ENCODE assay signal across 8 mouse cellular contexts in the genomic region with DNA sequence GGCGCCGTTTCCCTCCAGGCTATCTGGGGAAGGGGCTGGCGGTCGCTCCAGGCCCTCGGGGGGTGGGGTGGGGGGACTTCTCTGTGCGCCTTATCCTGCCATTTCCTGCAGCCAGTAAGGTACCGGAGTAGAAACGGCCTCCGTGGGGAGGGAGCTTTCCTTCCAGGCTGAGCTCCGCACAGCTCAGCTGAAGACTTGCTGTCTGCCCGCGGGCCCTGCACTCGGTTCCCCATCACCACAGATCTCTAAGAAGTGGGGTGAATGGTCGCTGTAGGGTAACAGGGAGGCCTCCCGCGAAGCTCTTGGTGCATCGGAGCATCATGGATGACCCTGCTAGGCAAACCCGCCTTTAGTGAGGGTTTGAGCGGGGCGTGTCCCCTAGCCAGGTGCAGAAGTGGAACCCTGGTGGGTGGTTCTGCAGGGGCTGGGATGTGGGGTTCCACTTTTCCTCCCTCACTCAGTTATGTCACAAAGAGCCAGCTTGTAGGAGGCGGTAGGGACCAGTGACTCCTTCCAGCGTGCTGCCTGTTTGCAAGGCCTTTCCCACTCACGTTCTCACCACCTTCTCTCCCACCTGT. TPM values are rescaled to one million over a fixed set of nuclear protein-coding genes. Genes with fewer than 3 reads are reported as not detected.
DNase-seq lines count a peak whose midpoint lies in the region; ATAC-seq and TF ChIP-seq lines count a peak whose summit lies in the region.
"Had no signal": no experiment of that assay in that cellular context is flagged by ENCODE, and none has a peak within 500 bp of the region (broad histone marks: within the 10 kb centered on the region; RNA-seq: fewer than 3 reads in every experiment).

No protein-coding gene starts in this region.

- H3K9ac ChIP-seq in lung, postnatal 0 days (replicated peaks; ENCODE audit: low read depth): 0 out of 2 replicates have a peak overlapping the region, but pooled peaks have one; percentile 36
- peak overlapping the region; percentile 63 for H3K9ac ChIP-seq in intestine, embryonic 16.5 days (ENCODE audit: low read depth, low read length)
- peak overlapping the region; percentile 78 for H3K9ac ChIP-seq in neural tube, embryonic 15.5 days (replicated peaks)

- peak overlapping the region; percentile 68 for H3K4me2 ChIP-seq in lung, postnatal 0 days (replicated peaks; ENCODE audit: low read depth, low read length)
- peak overlapping the region; percentile 91 for H3K4me2 ChIP-seq in intestine, embryonic 16.5 days (ENCODE audit: low read depth, low read length)
- peak overlapping the region; percentile 98 for H3K4me2 ChIP-seq in neural tube, embryonic 15.5 days

- no peak for TF ChIP-seq CTCF in lung, postnatal 0 days (IDR thresholded peaks at IDR 0.05)

- no peaks in the 10 kb centered on the region for H3K36me3 ChIP-seq in lung, postnatal 0 days (ENCODE audit: insufficient read depth, low read length)
- no peaks in the 10 kb centered on the region for H3K36me3 ChIP-seq in forebrain, embryonic 10.5 days (replicated peaks)
- no peaks in the 10 kb centered on the region for H3K36me3 ChIP-seq in intestine, embryonic 16.5 days (ENCODE audit: control insufficient read depth, insufficient read depth, low read length)
- no peaks in the 10 kb centered on the region for H3K36me3 ChIP-seq in neural tube, embryonic 15.5 days

- H3K9me3 ChIP-seq in lung, postnatal 0 days (ENCODE audit: low read length): no peaks in the 10 kb centered on the region; the same call in 1 of the 2 replicates
- H3K9me3 ChIP-seq in forebrain, embryonic 10.5 days: no peaks in the 10 kb centered on the region; the same call in 1 of the 2 replicates
- no peaks in the 10 kb centered on the region for H3K9me3 ChIP-seq in intestine, embryonic 16.5 days (ENCODE audit: control insufficient read depth, low read length)
- no peaks in the 10 kb centered on the region for H3K9me3 ChIP-seq in neural tube, embryonic 15.5 days (replicated peaks)

- no peak for TF ChIP-seq EP300 in lung, postnatal 0 days (IDR thresholded peaks at IDR 0.05)

- 0 out of 2 replicates have a peak overlapping the region, but pooled peaks have one; percentile 77 for H3K27ac ChIP-seq in lung, postnatal 0 days (ENCODE audit: low read length)
- H3K27ac ChIP-seq in forebrain, embryonic 10.5 days: no peak overlapping the region
- peak overlapping the region; percentile 25; the same call in 1 of the 2 replicates for H3K27ac ChIP-seq in intestine, embryonic 16.5 days (ENCODE audit: low read length)
- peak overlapping the region; percentile 83 for H3K27ac ChIP-seq in neural tube, embryonic 15.5 days (replicated peaks)

- peak overlapping the region; percentile 51 for H3K4me3 ChIP-seq in lung, postnatal 0 days (ENCODE audit: low read depth, low read length)
- peak overlapping the region; percentile 70 for H3K4me3 ChIP-seq in forebrain, embryonic 10.5 days
- peak overlapping the region; percentile 60 for H3K4me3 ChIP-seq in intestine, embryonic 16.5 days (ENCODE audit: low read length)
- peak overlapping the region; percentile 72 for H3K4me3 ChIP-seq in neural tube, embryonic 15.5 days (replicated peaks)
- H3K4me3 ChIP-seq: erythroblast, embryonic 14.5 days had no signal

- no peak for DNase-seq in lung, postnatal 0 days (ENCODE audit: low spot score)
- DNase-seq in lung, adult 18-20 months: no peak
- DNase-seq in forebrain, embryonic 10.5 days (ENCODE audit: extremely low spot score, low spot score): no peak
- no peak for DNase-seq in cerebellum, adult 8-10 months
- DNase-seq in right cerebral cortex, postnatal 36 days (ENCODE audit: low spot score in 2 of 2): no peak

- peaks cover 7% of the 10 kb centered on the region for H3K4me1 ChIP-seq in lung, postnatal 0 days (ENCODE audit: insufficient read depth, low read depth, low read length)
- peaks cover 74% of the 10 kb centered on the region for H3K4me1 ChIP-seq in forebrain, embryonic 10.5 days
- H3K4me1 ChIP-seq in intestine, embryonic 16.5 days (ENCODE audit: control insufficient read depth, insufficient read depth, low read length): peaks cover 33% of the 10 kb centered on the region
- peaks cover 56% of the 10 kb centered on the region for H3K4me1 ChIP-seq in neural tube, embryonic 15.5 days

- peaks cover 15% of the 10 kb centered on the region; the same call in 1 of the 2 replicates for H3K27me3 ChIP-seq in lung, postnatal 0 days (replicated peaks; ENCODE audit: insufficient read depth, low read length)
- H3K27me3 ChIP-seq in forebrain, embryonic 10.5 days (ENCODE audit: poor library complexity, severe bottlenecking): peaks cover 70% of the 10 kb centered on the region
- peaks cover 32% of the 10 kb centered on the region for H3K27me3 ChIP-seq in intestine, embryonic 16.5 days (replicated peaks; ENCODE audit: control insufficient read depth, insufficient read depth, low read length)
- peaks cover 16% of the 10 kb centered on the region for H3K27me3 ChIP-seq in neural tube, embryonic 15.5 days (replicated peaks)

- no peak for ATAC-seq in lung, postnatal 0 days
- ATAC-seq in intestine, embryonic 16.5 days: no peak
- peak; percentile 39 for ATAC-seq in neural tube, embryonic 15.5 days (ENCODE audit: low FRiP score)

- WGBS in lung, postnatal 0 days: 15% methylated on average over 22 of the region's 23 CpGs
- WGBS in forebrain, embryonic 10.5 days: 7% methylated on average over 23 of the region's 23 CpGs
- 14% methylated on average over 23 of the region's 23 CpGs for WGBS in intestine, embryonic 16.5 days
- WGBS in neural tube, embryonic 15.5 days: 12% methylated on average over 23 of the region's 23 CpGs

RNA-seq across cellular contexts. Expression of a gene that starts 3.3 kb away (rescaled TPM):
- polyA plus RNA-seq in lung, postnatal 0 days (2015; fragmentation: Nextera tagmentation; extraction: Ambion mirVana): 30.6 and 48.6 TPM in 2 replicates
- 2.2 and 2.3 TPM in 2 replicates for polyA plus RNA-seq in forebrain, embryonic 10.5 days (2016; fragmentation: Nextera tagmentation; extraction: Ambion mirVana)
- 3.5 and 4.0 TPM in 2 replicates for polyA plus RNA-seq in intestine, embryonic 16.5 days (2015; fragmentation: Nextera tagmentation; extraction: Ambion mirVana)
- 25.3 and 26.6 TPM in 2 replicates for polyA plus RNA-seq in neural tube, embryonic 15.5 days (2015; fragmentation: Nextera tagmentation; extraction: Ambion mirVana)

RNA-seq across cellular contexts. Expression of a gene that starts 43.8 kb away (rescaled TPM):
- polyA plus RNA-seq in lung, postnatal 0 days (2015; fragmentation: Nextera tagmentation; extraction: Ambion mirVana): 6.4 and 6.6 TPM in 2 replicates
- polyA plus RNA-seq in forebrain, embryonic 10.5 days (2016; fragmentation: Nextera tagmentation; extraction: Ambion mirVana): 14.1 and 17.0 TPM in 2 replicates
- polyA plus RNA-seq in intestine, embryonic 16.5 days (2015; fragmentation: Nextera tagmentation; extraction: Ambion mirVana): 1.0 and 3.8 TPM in 2 replicates
- polyA plus RNA-seq in neural tube, embryonic 15.5 days (2015; fragmentation: Nextera tagmentation; extraction: Ambion mirVana): 11.4 TPM in 2 replicates

RNA-seq across cellular contexts. Expression of a gene that starts 58.0 kb away (rescaled TPM):
- not detected in 2 replicates for polyA plus RNA-seq in lung, postnatal 0 days (2015; fragmentation: Nextera tagmentation; extraction: Ambion mirVana)
- polyA plus RNA-seq in forebrain, embryonic 10.5 days (2016; fragmentation: Nextera tagmentation; extraction: Ambion mirVana): 0.14 and 0.47 TPM in 2 replicates
- not detected in 2 replicates for polyA plus RNA-seq in intestine, embryonic 16.5 days (2015; fragmentation: Nextera tagmentation; extraction: Ambion mirVana)
- 9.7 and 11.1 TPM in 2 replicates for polyA plus RNA-seq in neural tube, embryonic 15.5 days (2015; fragmentation: Nextera tagmentation; extraction: Ambion mirVana)
- polyA plus RNA-seq: erythroblast, embryonic 14.5 days had no signal
